Mouse (Mus musculus) heart, embryonic 12.5 days (tissue): ENCODE results near the gene Aym1. TPM values are rescaled to one million over a fixed set of nuclear protein-coding genes. Genes with fewer than 3 reads are reported as not detected.
A peak's percentile ranks its signal among the peaks of the same experiment; 100 is the strongest.

Experiments used
- ATAC-seq: fragments of 200-750 bp; cut with Nextera tagmentation; 2 replicates; pipeline ENCODE4 v1.8.0; 2017; ENCODE audit warnings: moderate TSS enrichment, moderate library complexity; ENCODE audit not compliant: insufficient number of reproducible peaks, low FRiP score
- H3K27ac ChIP-seq: fragments of 300-500 bp; sonication (generic); 2 replicates; pipeline ENCODE4 v1.5.1; 2016; ENCODE audit warnings: mild to moderate bottlenecking, moderate library complexity; ENCODE audit not compliant: poor library complexity, severe bottlenecking
- H3K27me3 ChIP-seq: fragments of 300-500 bp; sonication (generic); replicated peaks from 2 replicates; pipeline ENCODE4 v1.6.1; 2016; ENCODE audit warnings: mild to moderate bottlenecking, moderate library complexity
- H3K36me3 ChIP-seq: fragments of 300-500 bp; sonication (generic); 2 replicates; pipeline ENCODE4 v1.6.1; 2016; ENCODE audit warnings: mild to moderate bottlenecking, moderate library complexity
- H3K4me1 ChIP-seq: fragments of 300-500 bp; sonication (generic); replicated peaks from 2 replicates; pipeline ENCODE4 v1.6.1; 2016; ENCODE audit warnings: mild to moderate bottlenecking
- H3K4me2 ChIP-seq: fragments of 300-500 bp; sonication (generic); 2 replicates; pipeline ENCODE4 v1.6.1; 2016; ENCODE audit warnings: mild to moderate bottlenecking, moderate library complexity
- H3K4me3 ChIP-seq: fragments of 300-500 bp; sonication (generic); 2 replicates; pipeline ENCODE4 v1.5.1; 2016; ENCODE audit warnings: mild to moderate bottlenecking
- H3K9ac ChIP-seq: fragments of 300-500 bp; sonication (generic); 2 replicates; pipeline ENCODE4 v1.6.1; 2016; ENCODE audit warnings: mild to moderate bottlenecking, moderate library complexity
- H3K9me3 ChIP-seq: fragments of 300-500 bp; sonication (generic); replicated peaks from 2 replicates; pipeline ENCODE4 v1.6.1; 2016; ENCODE audit warnings: mild to moderate bottlenecking, moderate library complexity
- WGBS: fragments of 180-500 bp; shearing (Covaris S2); methylation state at CpG from one replicate; pipeline ENCODE4 v1.1.7; 2016; 5-methylcytosine and 5-hydroxymethylcytosine counted together
- polyA plus RNA-seq: library from polyadenylated mRNA; unstranded; fragments of >200 nt; fragmentation: Nextera tagmentation; extraction: Ambion mirVana; gene quantifications from 2 replicates; pipeline ENCODE4 v1.2.1, GENCODE M21; 2016

Gene Aym1
- not detected in 2 replicates for polyA plus RNA-seq

DNA sequence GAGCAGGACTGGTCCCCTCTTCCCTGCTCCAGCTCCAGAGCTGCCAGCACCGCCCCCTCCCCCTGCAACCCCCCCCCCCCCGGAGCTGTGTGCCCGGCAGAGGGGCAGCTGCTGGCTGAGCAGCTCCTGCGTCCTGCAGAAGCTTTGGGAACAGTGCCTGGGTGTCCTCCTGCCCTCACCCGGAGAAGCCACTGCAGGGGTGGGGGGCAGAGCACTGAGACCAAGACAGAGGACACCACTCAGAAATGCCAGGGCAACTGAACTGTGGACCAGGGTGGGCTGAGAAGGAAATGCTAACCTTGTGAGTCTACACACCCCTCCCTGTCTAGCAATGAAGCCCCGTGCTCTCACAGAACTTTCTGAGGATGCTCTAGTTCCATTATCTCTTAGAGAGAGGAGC is at the start of gene Aym1:
Aym1 (plus strand) TSS at position 109 of the 400 bp plus-strand sequence.
- 50% methylated on average over 4 of the region's 6 CpGs for WGBS
- Histone ChIP-seq H3K27ac (no peak within 1 kb of the TSS), H3K4me3 (no peak within 1 kb of the TSS), H3K27me3 (peaks cover 77% of the 10 kb centered on the region), H3K4me2 (no peak within 1 kb of the TSS), H3K9me3 (no peaks in the 10 kb centered on the region), H3K4me1 (no peaks in the 10 kb centered on the region), H3K36me3 (no peaks in the 10 kb centered on the region), H3K9ac (no peak within 1 kb of the TSS)
- no peak for ATAC-seq

- Histone ChIP-seq H3K4me1 (peaks cover 16% of the 10 kb centered on the region; the same call in 1 of the 2 replicates), H3K27ac (no peak overlapping the region), H3K36me3 (no peaks in the 10 kb centered on the region), H3K27me3 (peaks cover 81% of the 10 kb centered on the region), H3K4me3 (peak overlapping the region; percentile 53), H3K9me3 (peaks cover 4% of the 10 kb centered on the region; the same call in 1 of the 2 replicates), H3K9ac (no peak overlapping the region), H3K4me2 (peak overlapping the region; percentile 89)
- WGBS = 58% methylated on average over 22 of the region's 22 CpGs
- no peak for ATAC-seq
Measured at GRCm38 (mm10) chr5:113309491-113310376, 47.4 kb upstream of the Aym1 start.

- Histone ChIP-seq H3K9me3 (peaks cover 4% of the 10 kb centered on the region; the same call in 1 of the 2 replicates), H3K27me3 (peaks cover 84% of the 10 kb centered on the region), H3K4me2 (peak within 1 kb of the TSS; percentile 89), H3K27ac (no peak within 1 kb of the TSS), H3K4me3 (peak within 1 kb of the TSS; percentile 53), H3K9ac (peak within 1 kb of the TSS; percentile 56; the same call in 1 of the 2 replicates), H3K36me3 (no peaks in the 10 kb centered on the region), H3K4me1 (peaks cover 16% of the 10 kb centered on the region; the same call in 1 of the 2 replicates)
- WGBS = 2% methylated on average over 53 of the region's 53 CpGs
- ATAC-seq = peak; percentile 76
Measured at GRCm38 (mm10) chr5:113310377-113311003, 46.6 kb upstream of the Aym1 start, which contains the start of gene Sgsm1. Sgsm1 (minus strand) TSS chr5:113310786.

DNA sequence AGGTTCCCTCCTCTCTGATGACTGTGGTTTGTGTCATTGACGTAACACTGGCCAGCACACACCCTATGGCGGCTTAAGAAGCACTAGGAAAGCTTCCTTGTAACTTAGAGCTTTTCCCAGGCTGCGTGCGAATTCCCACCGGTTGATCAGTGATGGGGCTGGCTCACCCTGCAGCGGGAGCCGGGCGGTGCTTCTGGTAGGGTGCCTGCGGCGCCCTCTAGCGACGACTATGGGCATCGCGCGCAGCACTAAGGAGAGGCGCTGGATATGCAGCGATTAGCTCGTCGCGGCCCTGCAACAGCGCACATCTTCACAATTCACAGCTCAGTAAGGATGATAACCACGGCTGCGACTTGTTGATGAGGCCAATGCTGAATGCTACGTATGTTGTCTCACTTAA is 43.1 kb upstream of the Aym1 start:
- H3K27me3 ChIP-seq = peaks cover 63% of the 10 kb centered on the region
- H3K9ac ChIP-seq = no peak overlapping the region
- H3K4me2 ChIP-seq = peak overlapping the region; percentile 15; the same call in 1 of the 2 replicates
- WGBS = 2% methylated on average over 24 of the region's 24 CpGs
- no peak overlapping the region for H3K4me3 ChIP-seq
- ATAC-seq = no peak
- H3K36me3 ChIP-seq = no peaks in the 10 kb centered on the region
- no peak overlapping the region for H3K27ac ChIP-seq
- peaks cover 4% of the 10 kb centered on the region; the same call in 1 of the 2 replicates for H3K9me3 ChIP-seq
- H3K4me1 ChIP-seq = 0 out of 2 replicates have a peak, but pooled peaks cover 5% of the 10 kb centered on the region

DNA sequence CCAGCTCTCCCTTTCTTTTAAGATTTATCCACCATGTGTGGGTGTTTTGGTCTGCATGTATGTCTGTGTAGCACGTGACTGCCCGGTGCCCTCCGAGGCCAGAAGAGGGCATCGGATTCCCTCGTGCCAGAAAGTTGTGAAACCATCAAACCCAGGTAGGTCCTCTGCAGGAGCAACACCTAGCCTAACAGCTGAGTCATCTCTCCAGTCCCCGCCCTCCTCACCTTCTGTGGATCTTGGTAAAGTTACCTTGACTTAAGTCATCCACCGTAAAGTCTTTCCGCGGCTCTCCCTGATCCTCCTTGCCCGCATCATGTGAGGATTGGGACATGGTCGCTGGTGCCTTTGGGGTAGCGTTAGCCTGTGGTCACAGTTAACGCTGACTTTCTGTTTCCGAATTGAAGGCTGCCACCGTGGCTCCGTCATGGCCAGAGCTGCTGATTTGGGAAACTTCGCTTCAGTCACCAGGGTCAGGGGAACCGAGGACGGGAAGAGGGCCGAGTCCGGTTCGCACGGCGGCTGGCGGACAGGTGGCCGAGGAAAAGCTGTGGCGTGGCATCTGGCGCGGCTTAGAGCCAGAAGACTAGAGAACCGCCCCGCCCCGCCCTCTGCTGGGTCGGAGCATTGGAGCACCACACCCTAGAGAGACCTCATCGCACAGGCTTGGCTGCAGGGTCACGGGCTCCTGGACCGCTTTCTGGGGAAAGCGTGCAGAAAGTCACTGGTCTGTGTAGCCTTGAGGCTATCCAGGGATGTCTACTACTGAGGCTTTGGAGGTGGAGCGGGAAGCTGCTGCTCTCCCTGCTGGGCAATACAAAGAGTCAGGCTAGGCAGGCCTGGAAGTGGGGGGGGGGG is 33.1 kb upstream of the Aym1 start:
- H3K27me3 ChIP-seq = peaks cover 63% of the 10 kb centered on the region
- ATAC-seq = no peak

DNA sequence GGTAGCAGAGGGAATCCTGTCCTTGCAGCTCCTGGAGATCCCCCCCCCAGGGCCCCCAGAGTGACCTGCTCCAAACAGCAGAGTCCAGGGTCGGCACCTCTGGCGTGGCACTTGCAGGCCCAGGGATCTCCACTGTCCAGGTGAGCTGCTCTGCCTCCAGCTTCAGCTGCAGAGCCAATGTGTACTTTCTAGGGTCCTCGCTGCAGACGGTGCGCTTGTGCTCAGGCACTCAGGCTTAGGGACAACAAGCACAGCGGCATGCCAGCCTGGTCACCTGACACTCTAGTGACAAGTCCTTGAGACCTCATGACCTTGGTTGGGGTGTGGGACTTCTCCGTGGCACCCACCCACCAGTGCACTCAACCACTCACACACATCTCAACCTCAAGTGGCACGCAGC is 27.6 kb upstream of the Aym1 start:
- Histone ChIP-seq H3K9ac (no peak overlapping the region), H3K4me1 (0 out of 2 replicates have a peak, but pooled peaks cover under 1% of the 10 kb centered on the region), H3K4me2 (no peak overlapping the region), H3K36me3 (no peaks in the 10 kb centered on the region), H3K27ac (no peak overlapping the region), H3K4me3 (no peak overlapping the region), H3K27me3 (peaks cover 62% of the 10 kb centered on the region), H3K9me3 (peaks cover 45% of the 10 kb centered on the region)
- 81% methylated on average over 8 of the region's 8 CpGs for WGBS
- no peak for ATAC-seq

More for the DNA sequence above, 33.1 kb upstream of the Aym1 start:
- Histone ChIP-seq H3K9ac (peak overlapping the region; percentile 11; the same call in 1 of the 2 replicates), H3K4me1 (peaks cover 5% of the 10 kb centered on the region; the same call in 1 of the 2 replicates), H3K4me2 (peak overlapping the region; percentile 68), H3K9me3 (peaks cover 20% of the 10 kb centered on the region), H3K4me3 (peak overlapping the region; percentile 39), H3K27ac (no peak overlapping the region), H3K36me3 (no peaks in the 10 kb centered on the region)
- 4% methylated on average over 38 of the region's 38 CpGs for WGBS

DNA sequence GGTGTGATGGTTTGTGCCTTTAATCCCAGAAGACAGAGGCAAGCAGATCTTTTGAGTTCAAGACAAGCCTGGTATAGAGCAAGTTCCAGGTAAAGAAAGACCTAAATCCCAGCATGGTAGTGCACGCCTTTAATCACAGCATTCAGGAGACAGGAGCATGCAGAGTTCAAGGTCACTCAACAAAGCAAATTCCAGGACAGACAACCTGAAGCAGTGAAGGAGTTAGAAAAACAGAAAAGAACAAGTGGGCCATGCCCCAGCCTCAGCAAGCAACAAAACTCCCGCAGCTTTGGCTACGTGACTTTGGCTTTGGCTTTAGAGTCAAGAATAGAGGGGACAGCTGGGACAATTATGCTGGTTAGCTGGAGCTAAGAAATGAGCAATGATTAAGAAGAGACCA is 26.9 kb upstream of the Aym1 start:
- H3K36me3 ChIP-seq = no peaks in the 10 kb centered on the region
- H3K4me2 ChIP-seq = no peak overlapping the region
- H3K27me3 ChIP-seq = peaks cover 63% of the 10 kb centered on the region
- H3K4me1 ChIP-seq = 0 out of 2 replicates have a peak, but pooled peaks cover 2% of the 10 kb centered on the region
- WGBS = 75% methylated on average over 3 of the region's 3 CpGs
- H3K9me3 ChIP-seq = peaks cover 45% of the 10 kb centered on the region
- H3K9ac ChIP-seq = no peak overlapping the region
- no peak for ATAC-seq
- H3K27ac ChIP-seq = no peak overlapping the region
- no peak overlapping the region for H3K4me3 ChIP-seq

DNA sequence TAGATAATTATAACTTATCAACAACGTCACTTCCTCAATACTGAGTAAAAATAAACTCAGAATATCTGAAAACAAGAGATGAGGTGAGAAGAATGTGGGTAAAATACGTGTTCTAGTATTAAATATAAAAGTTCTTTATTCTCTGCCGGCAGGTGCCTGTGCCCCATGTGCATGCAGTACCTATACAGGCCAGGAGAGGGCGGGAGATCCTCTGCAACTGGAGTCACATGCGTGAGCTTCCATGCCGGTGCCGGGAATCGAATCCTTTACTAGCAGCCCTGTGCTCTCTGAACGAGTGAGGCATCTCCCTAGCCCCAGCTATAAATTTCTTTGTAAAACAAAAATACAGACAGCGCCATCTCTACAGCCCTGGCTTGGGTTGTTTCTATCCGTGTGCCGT is 24.9 kb upstream of the Aym1 start:
- WGBS = 23% methylated on average over 12 of the region's 12 CpGs
- Histone ChIP-seq H3K4me2 (no peak overlapping the region), H3K27me3 (peaks cover 72% of the 10 kb centered on the region), H3K27ac (no peak overlapping the region), H3K9me3 (peaks cover 42% of the 10 kb centered on the region), H3K4me1 (peaks cover 10% of the 10 kb centered on the region; the same call in 1 of the 2 replicates), H3K9ac (no peak overlapping the region), H3K36me3 (no peaks in the 10 kb centered on the region), H3K4me3 (no peak overlapping the region)
- ATAC-seq = no peak

- ATAC-seq = no peak
- no peak overlapping the region for H3K4me3 ChIP-seq
- H3K36me3 ChIP-seq = no peaks in the 10 kb centered on the region
- no peak overlapping the region for H3K9ac ChIP-seq
- no peak overlapping the region for H3K4me2 ChIP-seq
- H3K4me1 ChIP-seq = peaks cover 10% of the 10 kb centered on the region; the same call in 1 of the 2 replicates
- H3K9me3 ChIP-seq = peaks cover 36% of the 10 kb centered on the region
- WGBS = 53% methylated on average over 4 of the region's 4 CpGs
- H3K27me3 ChIP-seq = peaks cover 74% of the 10 kb centered on the region
- H3K27ac ChIP-seq = no peak overlapping the region
Measured at GRCm38 (mm10) chr5:113332899-113333298, 24.2 kb upstream of the Aym1 start.
